Mouse (Mus musculus) midbrain, embryonic 16.5 days (tissue): ENCODE data around the gene Tcaim. TPM values are rescaled to one million over a fixed set of nuclear protein-coding genes. Genes with fewer than 3 reads are reported as not detected.

Experiments
- polyA plus RNA-seq: library from polyadenylated mRNA; unstranded; fragments of >200 nt; fragmentation: Nextera tagmentation; extraction: Ambion mirVana; gene quantifications from 2 replicates; pipeline ENCODE4 v1.2.1, GENCODE M21; 2015

Tcaim gene
- polyA plus RNA-seq, 1 experiment from 2014 or later: 9.9 TPM

Other genes with a start within 250 kb of the Tcaim start
- gene Topaz1, start 58.2 kb upstream of the Tcaim start, polyA plus RNA-seq: not detected in 2 replicates
- 0.63 TPM in 1 of 2 replicates, not detected in the other for gene Gm35549, start 38.5 kb downstream of the Tcaim start, polyA plus RNA-seq
- 121 and 131 TPM in 2 replicates for gene Zfp445, start 60.5 kb downstream of the Tcaim start, polyA plus RNA-seq
- 4.7 and 4.9 TPM in 2 replicates for gene Zkscan7, start 80.1 kb downstream of the Tcaim start, polyA plus RNA-seq
- gene Zfp105, start 117.5 kb downstream of the Tcaim start, polyA plus RNA-seq: 16.8 and 19.7 TPM in 2 replicates
- 26.8 and 31.9 TPM in 2 replicates for gene 1110059G10Rik, start 145.5 kb downstream of the Tcaim start, polyA plus RNA-seq
- gene Kif15, start 145.5 kb downstream of the Tcaim start, polyA plus RNA-seq: 5.5 and 9.0 TPM in 2 replicates
- 29.5 and 30.1 TPM in 2 replicates for gene Tmem42, start 215.8 kb downstream of the Tcaim start, polyA plus RNA-seq
- 0.43 and 0.65 TPM in 2 replicates for gene Tgm4, start 229.2 kb downstream of the Tcaim start, polyA plus RNA-seq